Mouse (Mus musculus) thymus, adult 18-20 months (tissue): Measurements from ENCODE around the gene Gm13279.
"Not testable (repeated sequence)": the region's sequence is repeated elsewhere in the genome, so short reads cannot be mapped to it uniquely, and the experiment has no call there.

Experiments used
- DNase-seq, 2 experiments: peaks; one replicate each; pipeline ENCODE4 v3.0.0; 2022; ENCODE audit warnings: mixed read lengths in 2 of 2

Gm13279 gene

DNA sequence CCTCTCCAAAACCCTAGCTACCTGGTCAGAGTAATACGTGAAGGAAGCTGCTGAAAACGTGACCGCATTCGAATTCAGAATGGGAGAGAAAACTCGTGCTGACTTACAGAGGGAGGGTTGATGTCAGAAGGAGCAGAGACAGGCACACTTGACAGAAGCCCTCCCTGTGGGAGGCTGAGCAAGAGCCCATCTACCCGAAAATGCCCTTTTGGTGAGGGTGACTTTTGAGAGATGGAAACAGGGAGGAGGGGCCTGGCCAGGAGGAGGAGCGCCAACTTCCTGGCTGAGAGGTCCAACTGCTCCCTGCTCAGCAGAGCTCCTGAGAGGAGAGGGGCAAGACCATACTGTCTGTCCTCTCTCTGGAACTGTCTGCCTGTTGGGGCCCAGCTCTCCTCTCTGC is 2.2 kb downstream of the Gm13279 start, which contains the start of gene Gm13285:
Gene Gm13285 (plus strand): TSS at position 301 of the 400 bp plus-strand sequence.
- not testable (repeated sequence) for DNase-seq

DNA sequence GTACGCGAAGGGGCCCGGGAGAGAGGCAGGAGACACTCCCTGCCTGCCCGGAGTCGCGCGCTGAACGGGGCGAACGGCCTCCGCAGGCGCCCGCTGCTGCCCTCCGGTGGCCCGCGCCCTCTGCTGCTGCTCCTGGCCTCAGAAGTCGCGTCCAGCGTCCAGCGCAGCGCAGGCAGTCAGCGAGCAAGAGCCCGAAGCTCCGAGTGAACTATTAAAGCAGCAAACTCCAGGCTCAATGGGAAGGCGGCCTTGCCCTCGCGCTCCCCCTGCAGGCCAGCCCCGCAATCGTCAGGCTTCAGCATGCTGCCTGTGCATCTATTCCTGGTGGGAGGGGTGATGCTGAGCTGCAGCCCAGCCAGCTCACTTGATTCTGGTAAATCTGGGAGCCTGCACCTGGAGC is 5.8 kb downstream of the Gm13279 start, which contains the start of gene Gm13287:
Gene Gm13287 (plus strand): TSS at position 301 of the 400 bp plus-strand sequence.
- DNase-seq = not testable (repeated sequence)

DNA sequence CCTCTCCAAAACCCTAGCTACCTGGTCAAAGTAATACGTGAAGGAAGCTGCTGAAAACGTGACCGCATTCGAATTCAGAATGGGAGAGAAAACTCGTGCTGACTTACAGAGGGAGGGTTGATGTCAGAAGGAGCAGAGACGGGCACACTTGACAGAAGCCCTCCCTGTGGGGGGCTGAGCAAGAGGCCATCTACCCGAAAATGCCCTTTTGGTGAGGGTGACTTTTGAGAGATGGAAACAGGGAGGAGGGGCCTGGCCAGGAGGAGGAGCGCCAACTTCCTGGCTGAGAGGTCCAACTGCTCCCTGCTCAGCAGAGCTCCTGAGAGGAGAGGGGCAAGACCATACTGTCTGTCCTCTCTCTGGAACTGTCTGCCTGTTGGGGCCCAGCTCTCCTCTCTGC is 8.0 kb downstream of the Gm13279 start, which contains the start of gene Gm13288:
Gene Gm13288 (plus strand): TSS at position 301 of the 400 bp plus-strand sequence.
- not testable (repeated sequence) for DNase-seq

DNA sequence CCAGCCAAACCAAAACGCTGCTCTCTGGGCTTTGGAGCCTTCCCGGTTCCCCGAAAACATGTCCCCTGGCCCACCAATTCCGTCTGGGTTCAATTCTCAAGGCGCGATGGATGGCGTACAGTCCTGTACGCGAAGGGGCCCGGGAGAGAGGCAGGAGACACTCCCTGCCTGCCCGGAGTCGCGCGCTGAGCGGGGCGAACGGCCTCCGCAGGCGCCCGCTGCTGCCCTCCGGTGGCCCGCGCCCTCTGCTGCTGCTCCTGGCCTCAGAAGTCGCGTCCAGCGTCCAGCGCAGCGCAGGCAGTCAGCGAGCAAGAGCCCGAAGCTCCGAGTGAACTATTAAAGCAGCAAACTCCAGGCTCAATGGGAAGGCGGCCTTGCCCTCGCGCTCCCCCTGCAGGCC is 8.6 kb downstream of the Gm13279 start:
- not testable (repeated sequence) for DNase-seq

DNA sequence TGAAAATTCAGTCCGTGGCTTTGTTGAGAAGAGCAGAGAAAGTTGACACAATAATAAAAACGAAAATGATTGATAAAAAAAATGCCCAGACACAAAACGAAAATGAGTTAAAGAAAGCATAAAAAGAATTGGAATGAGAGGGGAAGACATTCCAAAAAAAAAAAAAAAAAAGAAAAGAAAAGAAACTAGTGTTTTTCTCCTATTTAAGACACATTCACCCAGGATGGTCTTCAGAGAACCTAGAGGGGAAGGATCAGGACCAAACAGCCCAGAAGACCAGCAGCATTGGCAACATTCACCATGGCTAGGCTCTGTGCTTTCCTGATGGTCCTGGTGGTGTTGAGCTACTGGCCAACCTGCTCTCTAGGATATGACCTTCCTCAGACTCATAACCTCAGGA is 18.7 kb downstream of the Gm13279 start, which contains the start of gene Ifna7:
Gene Ifna7 (plus strand): TSS at position 301 of the 400 bp plus-strand sequence.
- no peak for DNase-seq

DNA sequence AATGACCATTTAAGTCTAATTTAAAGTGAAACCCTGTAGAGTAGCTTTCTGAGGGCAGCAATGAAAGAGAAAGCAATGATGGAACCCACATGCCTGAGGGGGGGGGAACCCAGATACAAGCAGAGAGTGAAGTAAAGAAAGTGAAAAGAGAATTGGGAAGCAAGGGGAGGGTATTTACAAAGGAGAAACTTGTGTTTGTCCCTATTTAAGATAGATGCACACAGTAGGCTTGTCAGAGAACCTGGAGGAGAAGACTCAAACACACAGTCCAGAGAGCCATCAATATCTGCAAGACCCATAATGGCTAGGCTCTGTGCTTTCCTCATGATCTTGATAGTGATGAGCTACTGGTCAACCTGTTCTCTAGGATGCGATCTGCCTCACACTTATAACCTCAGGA is 22.5 kb downstream of the Gm13279 start, which contains the start of gene Ifna11:
Gene Ifna11 (plus strand): TSS at position 301 of the 400 bp plus-strand sequence.
- DNase-seq = no peak

DNA sequence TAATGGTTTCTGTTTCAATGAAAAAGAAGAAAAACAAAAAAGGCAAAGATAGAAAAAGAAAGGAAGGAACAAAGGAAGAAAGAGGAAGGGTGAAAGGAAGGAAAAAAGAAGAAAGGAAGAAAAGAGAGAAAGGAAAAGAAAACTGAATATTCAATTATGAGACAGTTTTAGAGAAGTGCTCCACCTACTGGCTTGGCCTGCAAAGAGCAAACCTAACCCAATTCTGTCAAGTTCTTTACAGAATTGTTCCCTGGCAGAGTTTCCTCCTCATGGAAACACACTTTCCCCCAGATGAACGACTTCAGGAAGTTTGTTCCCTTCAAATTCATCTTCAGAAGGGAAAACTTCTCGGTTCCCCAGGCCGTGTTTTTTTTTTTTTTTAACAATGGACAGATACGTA is 25.8 kb downstream of the Gm13279 start:
- DNase-seq = no peak

DNA sequence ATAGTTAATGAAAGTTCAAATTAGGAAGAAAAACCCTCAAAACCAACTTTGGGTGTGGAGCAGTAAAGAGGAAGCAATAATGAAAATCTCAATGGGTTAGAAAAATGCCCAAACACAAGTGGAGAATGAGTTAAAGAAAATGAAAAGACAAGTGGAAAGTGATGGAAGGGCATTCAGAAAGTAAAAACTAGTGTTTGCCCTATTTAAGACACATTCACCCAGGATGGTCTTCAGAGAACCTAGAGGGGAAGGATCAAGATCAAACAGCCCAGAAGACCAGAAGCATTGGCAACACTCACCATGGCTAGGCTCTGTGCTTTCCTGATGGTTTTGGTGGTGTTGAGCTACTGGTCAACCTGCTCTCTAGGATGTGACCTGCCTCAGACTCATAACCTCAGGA is 29.9 kb downstream of the Gm13279 start, which contains the start of gene Ifna6:
Gene Ifna6 (plus strand): TSS at position 301 of the 400 bp plus-strand sequence.
- not testable (repeated sequence) for DNase-seq

DNA sequence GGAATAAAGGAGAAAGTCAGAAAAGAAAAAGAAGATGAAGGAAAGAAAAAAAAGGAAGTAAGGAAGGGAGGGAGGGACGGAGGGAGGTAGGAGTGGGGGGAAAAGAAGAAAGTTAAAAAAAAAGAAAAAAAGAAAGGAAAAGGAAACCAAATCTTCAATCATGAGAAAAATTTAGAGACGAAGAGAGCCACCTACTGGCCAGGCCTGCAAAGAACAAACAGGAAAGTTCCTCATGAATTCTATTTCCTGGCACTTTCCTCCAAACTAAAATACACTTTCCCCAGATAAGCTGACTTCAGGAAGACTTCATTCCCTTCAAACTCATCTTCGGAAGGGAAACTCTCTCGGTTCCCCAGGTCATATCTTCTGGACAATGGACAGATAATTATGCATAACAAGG is 33.3 kb downstream of the Gm13279 start:
- DNase-seq = no peak

DNA sequence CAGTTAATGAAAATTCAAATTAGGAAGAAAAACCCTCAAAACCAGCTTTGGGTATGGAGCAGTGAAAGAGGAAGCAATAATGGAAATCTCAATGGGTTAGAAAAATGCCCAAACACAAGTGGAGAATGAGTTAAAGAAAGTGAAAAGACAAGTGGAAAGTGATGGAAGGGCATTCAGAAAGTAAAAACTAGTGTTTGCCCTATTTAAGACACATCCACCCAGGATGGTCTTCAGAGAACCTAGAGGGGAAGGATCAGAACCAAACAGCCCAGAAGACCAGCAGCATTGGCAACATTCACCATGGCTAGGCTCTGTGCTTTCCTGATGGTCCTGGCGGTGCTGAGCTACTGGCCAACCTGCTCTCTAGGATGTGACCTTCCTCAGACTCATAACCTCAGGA is 38.0 kb downstream of the Gm13279 start, which contains the start of gene Ifna5:
Gene Ifna5 (plus strand): TSS at position 301 of the 400 bp plus-strand sequence.
- not testable (repeated sequence) for DNase-seq

DNA sequence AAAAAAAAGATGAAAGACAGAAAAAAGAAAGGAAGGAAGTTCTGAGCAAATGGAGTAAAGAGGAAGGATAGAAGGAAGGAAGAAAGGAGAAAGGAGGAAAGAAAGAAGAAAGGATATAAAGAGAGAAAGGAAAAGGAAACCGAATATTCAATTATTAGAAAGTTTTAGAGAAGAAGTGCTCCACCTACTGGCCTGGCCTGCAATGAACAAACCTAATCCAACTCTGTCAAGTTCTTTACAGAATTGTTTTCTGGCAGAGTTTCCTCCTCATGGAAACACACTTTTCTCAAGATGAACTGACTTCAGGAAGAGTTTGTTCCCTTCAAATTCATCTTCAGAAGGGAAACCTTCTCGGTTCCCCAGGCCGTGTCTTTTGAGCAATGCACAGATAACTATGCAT is 41.6 kb downstream of the Gm13279 start:
- DNase-seq = no peak

DNA sequence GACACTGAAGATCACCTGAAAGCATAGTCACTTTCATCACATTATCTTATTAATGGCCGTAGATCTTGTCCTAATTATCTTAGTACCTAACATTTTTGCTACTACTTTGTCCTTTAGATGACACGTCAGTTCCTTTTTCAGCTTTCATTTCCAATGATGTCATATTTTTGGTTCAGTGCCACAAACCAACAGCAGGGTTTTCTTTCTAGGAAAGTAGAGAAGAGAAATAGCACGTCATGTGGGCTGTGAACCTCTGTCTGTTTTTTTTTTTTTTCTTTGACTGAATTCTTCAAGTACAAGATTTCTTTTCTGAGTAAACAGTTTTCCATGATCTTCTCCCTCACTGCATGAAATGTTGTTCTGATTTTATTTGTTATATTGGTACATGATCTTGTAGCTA is 42.9 kb downstream of the Gm13279 start:
- DNase-seq = no peak

DNA sequence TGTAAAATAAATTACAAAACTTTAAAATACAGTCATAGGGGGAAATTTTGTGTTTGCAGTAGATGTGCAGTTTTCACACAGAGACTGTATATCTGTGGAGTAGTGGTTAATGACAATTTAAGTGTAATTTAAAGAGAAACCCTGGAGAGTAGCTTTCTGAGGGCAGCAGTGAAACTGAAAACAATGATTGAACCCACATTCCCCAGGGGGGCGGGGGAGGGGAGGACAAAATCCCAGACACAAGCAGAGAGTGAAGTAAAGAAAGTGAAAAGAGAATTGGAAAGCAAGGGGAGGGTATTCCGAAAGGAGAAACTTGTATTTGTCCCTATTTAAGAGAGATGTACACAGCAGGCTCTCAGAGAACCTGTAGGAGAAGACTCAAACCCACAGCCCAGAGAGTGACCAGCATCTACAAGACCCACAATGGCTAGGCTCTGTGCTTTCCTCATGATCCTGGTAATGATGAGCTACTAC is 44.3 kb downstream of the Gm13279 start, which contains the start of gene Ifna4:
Gene Ifna4 (plus strand): TSS at position 424 of the 474 bp plus-strand sequence.
- no peak for DNase-seq

DNA sequence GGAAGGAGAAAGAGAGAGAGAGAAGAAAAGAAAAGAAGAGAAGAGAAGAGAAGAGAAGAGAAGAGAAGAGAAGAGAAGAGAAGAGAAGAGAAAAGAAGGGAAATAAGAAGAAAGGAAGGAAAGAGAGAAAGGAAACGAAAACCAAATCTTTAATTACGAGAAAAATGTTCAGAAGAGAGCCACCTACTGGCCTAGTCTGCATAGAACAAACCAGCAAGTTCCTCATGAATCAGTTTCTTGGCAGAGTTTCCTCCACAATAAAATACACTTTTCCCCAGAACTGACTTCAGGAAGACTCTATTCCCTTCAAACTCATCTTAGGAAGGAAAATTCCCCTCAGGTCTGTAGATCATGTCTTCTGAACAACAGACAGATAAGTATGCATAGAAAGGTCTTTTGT is 48.1 kb downstream of the Gm13279 start:
- no peak for DNase-seq
